Mouse (Mus musculus) adrenal gland, postnatal 25 days (tissue): ENCODE measurements around the gene Ptrh1. TPM values are rescaled to one million over a fixed set of nuclear protein-coding genes. Genes with fewer than 3 reads are reported as not detected.

Experiments
- DNase-seq: peaks from one replicate; pipeline ENCODE4 v3.0.0; 2021; ENCODE audit warnings: mixed read lengths
- total RNA-seq: library from RNA; stranded (reverse); gene quantifications from 2 replicates; pipeline ENCODE4 v1.2.3, GENCODE M21; 2021

The Ptrh1 gene
- total RNA-seq, 1 experiment from 2014 or later = 5.9 TPM

DNA sequence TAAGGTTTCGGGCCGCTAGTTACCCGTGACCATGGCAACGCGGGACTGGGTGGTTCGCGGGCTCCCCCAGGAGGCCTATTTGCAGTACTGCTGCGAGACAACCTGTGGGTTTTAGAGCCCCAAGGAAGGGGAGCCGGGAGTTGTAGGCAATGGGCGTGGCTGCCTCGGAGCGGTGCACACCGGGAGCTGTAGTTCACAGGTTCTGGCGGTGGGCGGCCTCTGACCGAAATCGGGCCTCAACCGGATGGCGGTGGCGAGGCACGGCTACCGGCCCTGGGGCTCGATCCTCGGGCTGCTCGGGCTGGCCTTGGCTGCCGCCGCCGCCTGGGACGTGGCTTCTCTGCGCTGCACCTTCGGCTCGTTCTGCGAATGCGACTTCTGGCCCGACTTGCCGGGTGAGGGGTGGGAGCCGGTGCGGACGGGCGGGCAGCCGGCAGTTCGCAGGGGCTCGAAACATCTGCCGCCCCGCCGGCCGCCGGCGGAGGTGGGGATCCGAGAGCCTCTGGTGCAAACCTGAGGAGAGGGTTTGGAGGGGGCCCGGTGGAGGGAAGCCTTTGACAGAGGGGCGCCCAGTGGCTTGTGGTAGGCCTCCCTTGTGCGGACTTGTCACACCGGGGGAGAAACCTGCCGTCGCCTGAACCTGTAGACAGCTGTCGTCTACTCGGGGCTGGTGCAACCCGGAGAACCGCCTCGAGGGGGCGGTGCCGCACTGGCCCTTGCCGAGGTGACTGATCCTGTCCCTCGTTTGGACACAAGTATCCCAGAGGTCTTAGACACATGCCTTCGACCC lies 18.3 kb upstream of the Ptrh1 start, which contains the start of gene Tor2a:
Gene Tor2a, plus strand, starts transcription at position 179 of the 790 bp plus-strand sequence.
- peak; percentile 95 for DNase-seq

DNA sequence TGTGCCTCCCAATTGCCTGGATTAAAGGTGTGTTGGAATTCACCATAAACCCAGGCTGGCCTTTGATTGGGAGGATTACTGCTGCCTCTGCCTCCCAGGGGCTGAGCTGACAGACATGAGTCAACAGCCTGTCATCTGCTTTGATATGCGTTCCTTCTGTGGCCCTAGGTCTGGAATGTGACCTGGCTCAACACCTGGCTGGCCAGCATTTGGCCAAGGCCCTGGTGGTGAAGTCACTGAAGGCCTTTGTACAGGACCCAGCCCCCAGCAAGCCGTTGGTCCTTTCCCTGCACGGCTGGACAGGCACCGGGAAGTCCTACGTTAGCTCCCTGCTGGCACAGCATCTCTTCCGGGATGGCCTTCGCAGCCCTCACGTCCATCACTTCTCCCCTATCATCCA lies 17.1 kb upstream of the Ptrh1 start:
- no peak for DNase-seq

DNA sequence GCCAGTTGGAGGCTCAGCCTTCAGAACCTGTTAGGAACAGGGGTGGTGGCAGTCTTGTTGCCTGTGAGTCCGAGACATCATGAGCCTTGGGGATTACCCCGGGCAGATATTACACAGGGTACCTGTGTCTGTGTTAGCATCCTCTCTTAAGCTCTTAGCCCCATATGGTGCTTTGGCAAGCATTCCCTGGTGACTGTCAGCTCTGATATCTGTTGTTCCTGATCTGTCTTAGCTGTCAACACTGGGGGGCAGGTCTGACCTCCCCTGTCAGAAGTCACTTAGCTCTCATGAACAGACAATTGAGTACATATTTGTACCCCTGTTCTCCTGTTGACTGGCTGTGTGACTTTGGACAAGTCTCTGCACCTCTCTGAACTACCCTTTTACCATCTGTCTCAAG lies 16.6 kb upstream of the Ptrh1 start:
- no peak for DNase-seq

DNA sequence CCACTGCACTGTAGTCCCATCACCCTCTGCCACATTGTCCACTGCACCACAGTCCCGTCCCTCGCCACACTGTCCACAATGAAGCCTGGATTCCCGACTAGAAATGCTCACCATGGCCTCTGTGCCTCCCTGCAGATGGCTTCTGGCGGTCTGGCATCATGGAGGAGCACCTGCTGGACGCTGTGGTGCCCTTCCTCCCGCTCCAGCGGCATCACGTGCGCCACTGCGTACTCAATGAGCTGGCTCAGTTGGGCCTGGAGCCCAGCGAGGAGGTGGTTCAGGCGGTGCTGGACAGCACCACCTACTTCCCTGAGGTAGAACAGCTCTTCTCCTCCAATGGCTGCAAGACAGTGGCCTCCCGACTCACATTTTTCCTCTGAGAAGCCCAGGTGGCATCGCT lies 14.2 kb upstream of the Ptrh1 start:
- no peak for DNase-seq

DNA sequence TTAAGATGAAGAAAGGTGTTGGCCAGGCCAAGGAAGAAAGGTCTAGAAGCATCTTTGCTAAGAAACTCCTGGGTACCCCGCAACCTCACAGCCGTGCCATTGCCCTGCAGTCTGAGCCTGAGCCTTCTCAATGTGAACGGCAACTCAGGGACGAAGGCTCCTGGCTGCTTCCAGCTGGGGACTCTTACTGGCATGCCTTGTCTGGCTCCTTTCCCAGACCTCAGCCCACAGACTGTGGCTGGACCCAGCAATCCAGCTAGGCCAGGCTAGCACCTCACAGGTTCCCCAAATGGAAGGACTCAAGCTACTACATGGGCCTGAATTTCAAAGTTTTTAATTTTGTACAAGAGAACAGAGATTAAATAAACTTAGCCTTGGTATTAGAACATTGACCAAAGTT lies 13.7 kb upstream of the Ptrh1 start:
- DNase-seq = no peak

DNA sequence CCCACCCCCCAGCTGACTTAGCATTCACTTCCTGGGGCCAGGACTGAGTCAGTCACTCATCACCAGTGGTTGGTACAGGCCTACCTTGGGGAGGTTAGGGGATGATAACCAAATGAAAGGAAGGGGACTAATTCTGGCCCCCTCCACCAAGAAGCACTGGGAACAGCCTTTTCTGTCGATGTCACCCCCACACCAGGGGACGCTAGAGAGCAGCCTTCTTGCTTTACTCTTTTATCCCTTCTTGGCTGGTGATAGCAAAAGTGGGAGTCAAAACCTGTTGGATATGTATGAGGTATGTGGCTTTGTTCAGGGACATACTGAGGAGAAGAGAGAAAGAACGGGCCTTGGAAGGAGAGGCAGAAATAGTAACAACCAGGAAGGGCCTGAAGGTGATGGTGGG lies 12.2 kb upstream of the Ptrh1 start:
- DNase-seq = no peak

DNA sequence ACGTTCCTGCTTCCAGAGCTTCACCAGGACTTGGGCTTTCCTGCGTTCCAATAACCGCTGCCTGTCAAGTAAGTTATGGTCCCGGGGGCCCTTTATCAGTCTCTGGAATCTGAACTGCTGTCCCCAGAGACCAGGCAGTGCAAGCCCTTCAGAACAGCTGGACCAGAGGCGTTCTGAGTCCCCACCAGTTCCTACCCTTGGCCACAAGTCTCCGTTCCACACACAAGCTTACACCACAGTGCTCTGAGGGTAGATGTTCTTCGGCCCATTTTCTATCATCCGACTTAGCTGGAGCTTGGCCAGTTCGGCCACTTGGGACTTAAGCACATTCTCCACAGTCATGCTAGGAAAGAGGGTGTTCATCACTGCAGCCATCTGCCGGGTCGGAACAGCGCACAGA lies 8.3 kb upstream of the Ptrh1 start:
- no peak for DNase-seq

DNA sequence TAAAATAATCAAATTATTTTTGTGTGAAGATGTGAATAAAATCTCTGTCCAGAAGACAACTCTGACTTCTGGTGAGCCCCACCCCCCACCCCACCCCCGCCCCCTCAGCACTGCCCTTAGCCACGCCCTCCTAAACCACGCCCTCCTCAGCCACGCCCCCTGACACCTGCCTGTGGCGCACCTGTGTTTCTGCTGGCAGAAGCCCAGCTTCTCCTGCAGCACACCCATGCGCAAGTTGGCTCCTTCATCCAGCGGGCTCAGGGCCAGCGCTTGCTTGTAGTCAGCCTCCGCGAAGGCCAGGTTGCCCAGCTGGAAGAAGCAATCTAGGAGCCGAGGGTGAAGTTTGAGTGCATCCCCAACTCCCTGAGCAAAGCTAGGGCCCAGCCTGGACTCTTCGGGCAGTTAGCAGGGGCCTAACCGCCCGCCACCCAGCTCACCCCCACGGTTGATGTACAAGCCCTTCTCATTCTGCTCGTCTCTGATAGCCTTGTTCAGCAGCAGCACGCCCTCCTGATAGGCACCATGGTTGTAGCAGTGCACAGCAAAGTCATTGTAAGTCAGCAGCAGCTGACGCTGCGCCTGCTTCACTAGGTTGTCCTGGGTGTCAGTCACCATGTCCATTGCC lies 6.8 kb upstream of the Ptrh1 start:
- DNase-seq = no peak

DNA sequence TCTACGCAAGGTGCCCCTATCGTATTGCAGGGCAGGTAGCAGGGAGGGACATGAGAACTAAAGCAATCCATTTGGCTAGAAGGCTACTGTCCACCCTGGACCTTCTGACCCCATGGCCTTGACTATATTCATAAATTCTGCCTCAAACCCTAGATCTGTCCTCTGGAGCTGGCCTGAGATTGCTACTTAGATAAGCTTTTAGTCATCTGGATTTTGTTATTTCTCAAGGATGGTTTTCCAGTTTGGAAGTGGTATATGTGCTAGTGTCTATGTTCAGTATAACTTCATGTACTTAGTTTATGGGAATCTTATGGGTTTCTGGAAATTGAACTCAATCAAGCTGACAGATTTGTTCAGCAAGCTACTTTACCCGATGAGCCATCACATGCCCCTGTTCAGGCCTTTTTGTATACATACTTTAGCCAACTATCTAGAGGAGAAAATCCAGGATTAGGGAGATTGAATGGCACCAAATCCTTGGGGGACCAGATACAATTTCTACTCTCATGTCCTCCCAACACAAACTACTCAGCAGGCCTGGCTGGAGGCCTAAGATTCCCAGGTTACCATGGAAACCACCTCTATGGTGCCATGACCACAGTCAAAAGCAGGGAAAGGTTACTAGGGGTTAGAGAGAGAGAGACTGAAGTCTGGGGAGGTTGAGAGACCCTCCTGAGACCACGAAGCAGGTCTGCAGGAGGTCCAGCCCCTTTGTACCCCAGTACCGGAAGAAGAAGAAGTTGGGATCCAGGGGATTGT lies 6.1 kb upstream of the Ptrh1 start:
- DNase-seq = no peak

DNA sequence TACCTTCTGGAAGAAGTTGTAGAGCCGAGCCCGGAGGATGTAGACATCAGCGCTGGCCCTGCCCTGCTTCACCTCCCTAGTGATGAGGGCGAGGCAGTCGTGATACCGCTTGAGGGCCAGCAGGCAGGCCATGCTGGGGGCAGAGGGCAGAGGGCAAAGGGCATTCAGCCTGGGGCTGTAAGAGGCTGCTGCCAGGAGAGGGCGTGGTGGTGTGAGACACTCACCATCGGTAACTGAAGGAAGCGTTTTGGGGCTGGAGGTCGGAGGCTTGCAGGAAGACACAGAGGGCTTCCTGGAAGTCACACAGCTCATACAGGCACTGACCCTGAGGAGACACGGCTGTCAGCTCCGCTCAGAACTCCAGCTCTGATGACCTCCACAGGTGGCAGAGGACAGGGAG lies 3.7 kb upstream of the Ptrh1 start:
- DNase-seq = no peak

DNA sequence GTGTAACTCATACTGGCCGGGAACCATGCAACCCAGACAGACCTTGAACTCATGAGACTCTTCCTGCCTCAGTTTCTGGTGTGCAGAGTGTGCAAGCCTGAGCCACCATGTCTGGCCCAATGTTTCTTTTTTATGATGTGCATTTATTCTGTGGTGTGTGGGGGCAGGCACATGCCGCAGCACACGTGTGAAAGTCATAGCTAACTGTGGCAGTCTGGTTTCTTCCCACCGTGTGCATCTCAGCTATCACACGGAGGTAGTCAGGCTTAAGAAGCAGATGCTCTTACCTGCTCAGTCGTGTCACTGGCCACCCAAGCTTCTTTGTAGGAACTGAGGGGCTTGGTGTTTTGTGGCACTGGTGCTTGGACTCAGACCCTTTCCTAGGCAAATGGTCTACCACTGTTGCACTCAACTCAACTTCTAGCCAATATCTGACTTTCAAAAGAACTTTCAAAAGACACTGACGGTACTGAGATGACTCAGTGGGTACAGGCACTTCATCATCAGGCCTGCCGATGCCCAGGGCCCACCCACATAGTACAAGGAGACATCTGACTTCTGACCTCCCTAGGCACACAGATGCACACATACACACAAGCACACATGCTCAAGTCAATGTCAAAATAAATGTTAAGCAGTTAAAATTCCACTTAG lies 2.8 kb upstream of the Ptrh1 start:
- DNase-seq = no peak

DNA sequence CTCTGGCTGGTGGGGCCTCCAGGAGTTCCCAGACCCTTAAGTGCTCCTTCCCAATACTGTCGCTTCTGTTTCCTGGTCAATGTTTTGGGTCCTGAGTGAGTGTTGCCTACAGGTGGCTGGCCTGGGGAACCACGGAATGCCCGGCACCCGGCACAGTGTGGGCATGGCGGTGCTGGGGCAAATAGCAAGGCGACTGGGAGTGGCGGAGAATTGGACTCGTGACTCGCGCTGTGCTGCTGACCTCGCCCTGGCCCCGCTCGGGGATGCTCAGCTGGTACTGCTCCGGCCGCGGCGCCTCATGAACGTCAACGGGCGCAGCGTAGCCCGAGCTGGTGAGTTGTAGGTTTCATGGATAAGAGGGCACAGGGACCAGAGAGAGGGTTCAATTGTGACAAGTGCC lies 606 bp downstream of the Ptrh1 start:
- no peak for DNase-seq

DNA sequence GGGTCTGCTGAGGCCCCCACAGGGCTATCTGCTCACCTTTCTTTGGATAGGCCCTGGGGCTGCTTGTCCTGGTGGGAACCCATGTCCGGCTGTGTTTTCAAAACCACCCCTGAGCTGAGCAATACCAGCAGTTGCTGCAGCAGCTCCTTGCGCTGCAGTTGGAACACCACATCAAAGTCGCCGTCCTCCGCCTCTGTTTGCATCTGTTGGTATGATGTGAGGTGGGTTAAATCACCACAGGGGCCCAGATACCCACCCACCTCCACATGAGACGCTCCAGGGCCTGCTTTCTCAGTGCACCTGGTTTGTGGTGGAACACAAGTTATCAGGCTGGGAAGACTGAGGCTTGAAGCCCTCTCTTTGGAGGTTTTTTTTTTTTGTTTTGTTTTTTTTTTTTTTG lies 2.5 kb downstream of the Ptrh1 start:
- no peak for DNase-seq

DNA sequence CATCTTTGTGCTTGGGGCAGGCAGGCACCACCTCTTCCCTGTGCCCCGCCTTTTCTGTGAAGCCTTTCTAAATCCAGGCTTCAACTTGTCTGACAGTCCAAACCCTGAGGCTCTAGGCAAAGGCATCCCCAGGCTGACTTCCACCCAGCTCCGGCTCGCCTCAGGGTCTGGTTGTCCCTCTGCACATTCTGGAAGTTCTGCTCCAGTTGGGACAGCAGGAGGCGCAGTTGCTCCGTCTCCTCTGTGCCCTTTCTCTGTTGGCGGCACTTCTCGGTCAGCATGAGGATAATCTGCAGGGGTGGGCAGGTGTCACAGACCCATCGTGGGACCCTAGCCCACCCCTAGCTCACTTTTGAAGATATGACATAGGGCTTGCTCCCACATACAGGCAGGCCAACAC lies 3.5 kb downstream of the Ptrh1 start:
- DNase-seq = peak; percentile 65

DNA sequence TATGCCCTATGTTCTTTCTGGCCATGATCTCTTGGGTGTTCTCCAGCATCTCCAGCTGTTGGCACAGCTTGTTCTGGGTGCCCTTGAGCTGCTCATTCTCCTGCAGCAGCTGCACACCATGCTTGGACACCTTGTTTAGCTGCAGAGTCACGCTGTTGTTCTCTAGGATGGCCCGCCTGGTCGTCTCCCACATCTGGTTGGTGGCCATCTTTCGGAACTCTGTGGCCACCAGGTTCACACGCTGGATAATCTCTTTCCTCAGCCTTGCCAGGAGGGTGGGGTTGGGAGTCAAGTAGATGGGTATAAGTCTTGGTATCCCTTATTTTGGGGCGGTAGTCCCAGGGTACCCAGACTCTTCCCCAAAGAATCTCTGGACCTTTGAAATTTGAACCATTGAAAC lies 4.1 kb downstream of the Ptrh1 start:
- DNase-seq = no peak

DNA sequence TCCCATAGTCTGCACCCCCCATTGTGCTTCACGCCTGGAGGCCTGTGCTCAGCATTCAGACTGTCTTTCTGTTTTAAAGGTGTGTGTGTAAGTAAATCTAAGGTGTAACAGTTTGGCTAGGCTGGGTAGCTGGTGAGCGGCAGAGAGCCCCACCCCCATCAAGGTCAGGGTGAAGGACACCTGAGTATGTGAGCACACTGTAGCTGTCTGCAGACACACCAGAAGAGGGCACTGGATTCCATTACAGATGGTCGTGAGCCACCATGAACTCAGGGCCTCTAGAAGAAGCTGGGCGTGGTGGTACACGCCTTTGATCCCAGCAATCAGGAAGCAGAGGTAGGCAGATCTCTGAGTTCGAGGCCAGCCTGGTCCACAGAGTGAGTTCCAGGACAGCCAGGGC lies 6.1 kb downstream of the Ptrh1 start:
- DNase-seq = no peak

DNA sequence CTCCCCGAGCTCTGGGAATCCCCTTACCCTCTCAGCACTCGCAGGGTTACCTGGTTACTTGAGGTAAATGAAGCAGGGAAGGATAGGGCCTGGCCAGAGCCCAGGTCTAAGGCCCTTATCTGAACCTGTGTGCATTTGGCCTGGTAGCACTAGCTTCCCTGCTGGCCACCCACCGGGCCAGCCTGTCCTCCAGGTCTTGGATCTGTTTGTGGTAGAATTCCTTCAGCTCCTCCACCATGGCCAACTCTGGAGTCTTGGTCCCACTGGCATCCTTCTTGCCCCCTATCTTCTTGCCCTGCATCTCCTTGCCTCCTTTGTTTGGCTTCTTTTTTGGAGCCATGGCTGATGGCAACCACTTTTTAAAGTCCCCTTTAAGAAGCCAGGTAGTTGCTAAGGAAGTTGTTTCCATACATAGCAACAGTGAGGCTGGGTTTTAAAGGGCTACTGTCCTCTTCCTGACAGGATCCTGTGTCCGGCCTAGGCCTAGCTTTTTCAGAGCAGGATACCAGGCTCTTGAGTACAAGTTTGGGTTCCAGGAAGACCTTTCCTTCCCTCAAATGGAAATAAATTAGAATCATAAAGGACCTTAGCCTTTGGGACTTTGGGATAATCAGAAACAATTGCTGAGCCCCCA lies 8.6 kb downstream of the Ptrh1 start, which contains the start of gene Cfap157:
Gene Cfap157, minus strand, starts transcription at position 381 of the 634 bp plus-strand sequence.
- no peak for DNase-seq

DNA sequence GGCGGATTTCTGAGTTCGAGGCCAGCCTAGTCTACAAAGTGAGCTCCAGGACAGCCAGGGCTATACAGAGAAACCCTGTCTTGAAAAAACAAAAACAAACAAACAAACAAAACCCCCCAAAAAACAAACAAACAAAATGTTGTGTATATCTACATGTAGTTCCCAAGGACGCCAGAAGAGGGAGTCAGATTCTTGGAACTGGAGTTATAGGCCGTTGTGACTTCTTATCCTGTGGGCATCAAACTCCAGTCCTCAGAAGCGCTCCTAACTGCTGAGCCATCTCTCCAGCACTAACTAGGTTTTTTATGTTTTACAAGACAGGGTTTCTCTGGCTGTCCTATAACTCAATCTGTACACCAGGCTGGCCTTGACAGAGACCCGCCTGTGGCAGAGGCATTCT lies 11.6 kb downstream of the Ptrh1 start:
- no peak for DNase-seq

DNA sequence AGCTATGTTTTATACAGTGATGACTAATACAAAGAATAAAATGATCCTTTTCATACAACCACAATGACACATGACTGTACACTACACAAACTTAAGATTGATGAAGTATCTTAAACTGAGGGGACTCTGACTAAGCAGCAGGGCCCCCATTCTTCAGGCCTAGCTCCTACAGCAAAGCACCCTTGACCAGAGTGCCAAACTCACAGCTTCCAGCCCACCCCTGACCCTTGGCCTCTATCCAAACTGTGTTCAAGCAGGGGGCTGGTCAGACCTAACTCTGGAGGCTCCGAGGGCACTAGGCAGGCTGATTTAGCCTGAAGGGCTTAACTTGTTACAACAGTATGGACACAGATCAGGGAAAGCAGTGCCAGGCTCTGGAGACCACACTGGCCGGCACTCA lies 13.0 kb downstream of the Ptrh1 start:
- DNase-seq = no peak

DNA sequence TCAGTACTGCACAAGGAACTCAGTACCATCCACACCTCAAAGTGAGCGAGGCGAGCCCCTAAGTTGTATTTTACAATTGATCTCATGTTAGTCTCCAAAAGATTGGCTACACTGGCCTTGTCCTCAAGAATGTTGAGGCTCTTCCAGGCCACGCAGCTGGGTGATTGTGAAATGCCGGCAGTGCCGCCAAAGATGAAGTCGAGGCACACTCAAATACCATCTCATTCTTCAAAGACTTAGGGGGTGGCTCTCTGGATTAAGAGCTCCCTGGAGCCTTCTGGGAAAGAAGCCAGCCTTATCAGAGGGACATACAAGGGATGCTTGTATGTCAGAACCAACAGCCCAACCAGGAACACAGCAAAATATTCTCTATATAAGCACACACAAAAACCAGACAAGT lies 15.7 kb downstream of the Ptrh1 start:
- DNase-seq = no peak

DNA sequence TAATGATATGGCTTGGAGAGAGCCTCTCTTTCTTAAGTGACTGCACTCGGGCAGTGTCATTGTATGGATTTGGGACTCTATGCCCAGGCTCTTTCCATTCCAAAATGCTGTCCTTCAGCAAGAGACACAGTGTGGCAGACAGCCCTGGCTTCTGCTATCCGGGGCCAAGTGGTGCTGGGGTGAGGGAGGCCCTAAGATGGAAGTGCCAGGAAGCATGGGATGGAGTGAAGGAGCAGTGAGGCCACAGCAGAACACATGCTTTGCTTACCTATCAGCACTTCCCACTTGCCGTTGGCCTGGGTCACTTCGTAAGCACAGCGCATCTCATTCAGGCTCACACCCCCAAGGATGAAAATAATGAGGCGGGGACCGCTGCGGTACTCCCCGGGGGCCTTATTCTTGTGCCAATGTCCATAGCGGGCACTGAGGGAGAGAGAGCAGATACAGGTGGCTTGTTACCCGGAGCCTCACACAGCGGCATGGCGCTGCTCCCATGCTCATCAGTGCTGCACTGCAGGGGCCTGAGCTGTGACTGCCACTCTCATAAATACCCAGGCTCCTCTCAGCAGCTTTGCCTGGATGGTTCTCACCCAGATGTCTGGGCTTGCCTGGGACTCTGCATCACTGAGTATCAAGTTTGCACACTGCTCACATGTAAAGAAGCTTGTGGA lies 20.3 kb downstream of the Ptrh1 start:
- DNase-seq = no peak
